Mouse (Mus musculus): ENCODE measurements around the gene Krt6a. TPM values are rescaled to one million over a fixed set of nuclear protein-coding genes. Genes with fewer than 3 reads are reported as not detected.
"Not testable (repeated sequence)": the region's sequence is repeated elsewhere in the genome, so short reads cannot be mapped to it uniquely, and the experiment has no call there.

Gene Krt6a
- polyA plus RNA-seq, 1 experiment: not detected

- Histone ChIP-seq H3K36me3 (ENCODE audit: control insufficient read depth, insufficient read depth, low read length, poor library complexity, severe bottlenecking) (no peaks in the 10 kb centered on the region), H3K4me1 (ENCODE audit: control insufficient read depth, insufficient read depth, low read length) (no peaks in the 10 kb centered on the region), H3K27ac (ENCODE audit: insufficient read depth, low read length) (no peak overlapping the region), H3K4me3 (ENCODE audit: low read depth, low read length) (no peak overlapping the region), H3K27me3 (ENCODE audit: control insufficient read depth, insufficient read depth, low read length, poor library complexity, severe bottlenecking) (no peaks in the 10 kb centered on the region), H3K9me3 (replicated peaks; ENCODE audit: control insufficient read depth, insufficient read depth, low read length, poor library complexity, severe bottlenecking) (no peaks in the 10 kb centered on the region), H3K9ac (ENCODE audit: low read depth, poor library complexity, severe bottlenecking) (no peak overlapping the region)
- TF ChIP-seq CTCF (IDR thresholded peaks at IDR 0.05; ENCODE audit: low read depth, low read length): no peak
- no peak for TF ChIP-seq EP300 (IDR thresholded peaks at IDR 0.05; ENCODE audit: insufficient read depth, low read depth, low read length)
- TF ChIP-seq POLR2A (IDR thresholded peaks at IDR 0.05; ENCODE audit: insufficient read depth, low read length): no peak
Measured at GRCm38 (mm10) chr15:101702380-101702779, 8.3 kb upstream of the Krt6a start.

GRCm38 (mm10) chr15:101699866-101700265, 5.8 kb upstream of the Krt6a start:
- no peak overlapping the region for H3K4me3 ChIP-seq (ENCODE audit: low read depth, low read length)
- no peaks in the 10 kb centered on the region for H3K9me3 ChIP-seq (replicated peaks; ENCODE audit: control insufficient read depth, insufficient read depth, low read length, poor library complexity, severe bottlenecking)
- no peaks in the 10 kb centered on the region for H3K27me3 ChIP-seq (ENCODE audit: control insufficient read depth, insufficient read depth, low read length, poor library complexity, severe bottlenecking)
- TF ChIP-seq POLR2A (IDR thresholded peaks at IDR 0.05; ENCODE audit: insufficient read depth, low read length): no peak
- no peak for TF ChIP-seq CTCF (IDR thresholded peaks at IDR 0.05; ENCODE audit: low read depth, low read length)
- no peak for TF ChIP-seq EP300 (IDR thresholded peaks at IDR 0.05; ENCODE audit: insufficient read depth, low read depth, low read length)
- no peak overlapping the region for H3K9ac ChIP-seq (ENCODE audit: low read depth, poor library complexity, severe bottlenecking)
- H3K4me1 ChIP-seq (ENCODE audit: control insufficient read depth, insufficient read depth, low read length): no peaks in the 10 kb centered on the region
- H3K36me3 ChIP-seq (ENCODE audit: control insufficient read depth, insufficient read depth, low read length, poor library complexity, severe bottlenecking): no peaks in the 10 kb centered on the region
- H3K27ac ChIP-seq (ENCODE audit: insufficient read depth, low read length): no peak overlapping the region

DNA sequence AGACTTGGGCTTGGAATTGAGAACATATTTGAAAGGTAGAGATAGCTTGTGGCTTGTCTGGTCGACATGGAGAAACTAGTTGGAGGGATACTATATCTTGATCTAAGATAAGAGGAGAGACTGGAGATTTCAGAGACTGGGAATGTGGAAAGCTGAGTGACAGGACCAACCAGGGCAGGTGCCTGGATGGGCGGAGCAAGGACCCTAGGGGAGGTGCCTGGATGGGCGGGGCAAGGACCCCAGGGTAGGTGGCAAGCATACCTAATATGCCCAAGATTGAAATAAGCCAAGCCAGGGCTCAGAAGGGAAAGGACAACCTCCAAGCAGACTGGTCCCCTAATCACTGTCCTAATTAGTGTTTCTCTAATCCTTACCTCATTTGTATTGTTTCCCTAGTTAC, 5.1 kb upstream of the Krt6a start:
- TF ChIP-seq CTCF (IDR thresholded peaks at IDR 0.05; ENCODE audit: low read depth, low read length) (no peak), POLR2A (IDR thresholded peaks at IDR 0.05; ENCODE audit: insufficient read depth, low read length) (no peak), EP300 (IDR thresholded peaks at IDR 0.05; ENCODE audit: insufficient read depth, low read depth, low read length) (no peak)
- Histone ChIP-seq H3K4me1 (ENCODE audit: control insufficient read depth, insufficient read depth, low read length) (no peaks in the 10 kb centered on the region), H3K9me3 (replicated peaks; ENCODE audit: control insufficient read depth, insufficient read depth, low read length, poor library complexity, severe bottlenecking) (no peaks in the 10 kb centered on the region), H3K4me3 (ENCODE audit: low read depth, low read length) (no peak overlapping the region), H3K36me3 (ENCODE audit: control insufficient read depth, insufficient read depth, low read length, poor library complexity, severe bottlenecking) (no peaks in the 10 kb centered on the region), H3K27ac (ENCODE audit: insufficient read depth, low read length) (no peak overlapping the region), H3K9ac (ENCODE audit: low read depth, poor library complexity, severe bottlenecking) (no peak overlapping the region), H3K27me3 (ENCODE audit: control insufficient read depth, insufficient read depth, low read length, poor library complexity, severe bottlenecking) (no peaks in the 10 kb centered on the region)

GRCm38 (mm10) chr15:101697326-101698188, 3.5 kb upstream of the Krt6a start:
- Histone ChIP-seq H3K27ac (ENCODE audit: insufficient read depth, low read length) (no peak overlapping the region), H3K4me3 (ENCODE audit: low read depth, low read length) (no peak overlapping the region), H3K36me3 (ENCODE audit: control insufficient read depth, insufficient read depth, low read length, poor library complexity, severe bottlenecking) (no peaks in the 10 kb centered on the region), H3K4me1 (ENCODE audit: control insufficient read depth, insufficient read depth, low read length) (no peaks in the 10 kb centered on the region), H3K27me3 (ENCODE audit: control insufficient read depth, insufficient read depth, low read length, poor library complexity, severe bottlenecking) (no peaks in the 10 kb centered on the region), H3K9ac (ENCODE audit: low read depth, poor library complexity, severe bottlenecking) (no peak overlapping the region), H3K9me3 (replicated peaks; ENCODE audit: control insufficient read depth, insufficient read depth, low read length, poor library complexity, severe bottlenecking) (no peaks in the 10 kb centered on the region)
- TF ChIP-seq EP300 (IDR thresholded peaks at IDR 0.05; ENCODE audit: insufficient read depth, low read depth, low read length) (no peak), CTCF (IDR thresholded peaks at IDR 0.05; ENCODE audit: low read depth, low read length) (no peak), POLR2A (IDR thresholded peaks at IDR 0.05; ENCODE audit: insufficient read depth, low read length) (no peak)

- not testable (repeated sequence) for H3K4me1 ChIP-seq (ENCODE audit: control insufficient read depth, insufficient read depth, low read length); H3K4me3 ChIP-seq (ENCODE audit: low read depth, low read length); H3K36me3 ChIP-seq (ENCODE audit: control insufficient read depth, insufficient read depth, low read length, poor library complexity, severe bottlenecking); H3K27me3 ChIP-seq (ENCODE audit: control insufficient read depth, insufficient read depth, low read length, poor library complexity, severe bottlenecking); H3K9me3 ChIP-seq (replicated peaks; ENCODE audit: control insufficient read depth, insufficient read depth, low read length, poor library complexity, severe bottlenecking); H3K27ac ChIP-seq (ENCODE audit: insufficient read depth, low read length); H3K9ac ChIP-seq (ENCODE audit: low read depth, poor library complexity, severe bottlenecking)
Measured at GRCm38 (mm10) chr15:101690460-101690859, 3.6 kb downstream of the Krt6a start.

DNA sequence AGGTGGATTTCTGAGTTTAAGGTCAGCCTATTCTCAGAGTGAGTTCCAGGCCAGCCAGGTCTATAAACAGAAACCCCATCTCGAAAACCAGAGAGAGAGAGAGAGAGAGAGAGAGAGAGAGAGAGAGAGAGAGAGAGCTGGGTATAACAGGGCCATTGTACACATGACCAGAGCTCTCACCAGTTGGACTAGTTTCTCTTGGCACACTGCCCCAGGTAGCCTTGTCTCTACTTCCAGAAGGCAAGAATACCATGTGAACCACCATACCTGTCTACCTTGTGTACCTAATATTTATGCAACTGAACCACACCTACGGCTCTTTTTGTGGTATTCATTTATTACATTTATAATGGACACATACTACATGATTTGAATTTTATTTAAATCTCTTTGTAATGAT, 5.9 kb downstream of the Krt6a start:
- Histone ChIP-seq H3K4me3 (ENCODE audit: low read depth, low read length) (no peak overlapping the region), H3K4me1 (ENCODE audit: control insufficient read depth, insufficient read depth, low read length) (no peaks in the 10 kb centered on the region), H3K9ac (ENCODE audit: low read depth, poor library complexity, severe bottlenecking) (no peak overlapping the region), H3K27me3 (ENCODE audit: control insufficient read depth, insufficient read depth, low read length, poor library complexity, severe bottlenecking) (no peaks in the 10 kb centered on the region), H3K36me3 (ENCODE audit: control insufficient read depth, insufficient read depth, low read length, poor library complexity, severe bottlenecking) (no peaks in the 10 kb centered on the region), H3K27ac (ENCODE audit: insufficient read depth, low read length) (no peak overlapping the region), H3K9me3 (replicated peaks; ENCODE audit: control insufficient read depth, insufficient read depth, low read length, poor library complexity, severe bottlenecking) (no peaks in the 10 kb centered on the region)
- TF ChIP-seq EP300 (IDR thresholded peaks at IDR 0.05; ENCODE audit: insufficient read depth, low read depth, low read length) (no peak), CTCF (IDR thresholded peaks at IDR 0.05; ENCODE audit: low read depth, low read length) (no peak), POLR2A (IDR thresholded peaks at IDR 0.05; ENCODE audit: insufficient read depth, low read length) (no peak)
